In genomic region chr6:8949665-8950201, GRCm38 (mm10) we compare ENCODE assay signal across 8 mouse cellular contexts. TPM values are rescaled to one million over a fixed set of nuclear protein-coding genes. Genes with fewer than 3 reads are reported as not detected.
DNase-seq lines count a peak whose midpoint lies in the region; ATAC-seq and TF ChIP-seq lines count a peak whose summit lies in the region.

No protein-coding gene starts in this region.

- no peaks in the 10 kb centered on the region for H3K9me3 ChIP-seq in forebrain, embryonic 11.5 days (ENCODE audit: control insufficient read depth, low read length)
- H3K9me3 ChIP-seq in stomach, embryonic 14.5 days (ENCODE audit: control insufficient read depth, low read depth, low read length), result no peaks in the 10 kb centered on the region

- H3K4me3 ChIP-seq in gastrocnemius, adult 2 months, result peak overlapping the region; percentile 29; the same call in 1 of the 2 replicates
- peak overlapping the region; percentile 42 for H3K4me3 ChIP-seq in forebrain, embryonic 11.5 days (ENCODE audit: low read depth, low read length)
- H3K4me3 ChIP-seq in stomach, embryonic 14.5 days (ENCODE audit: low read depth, low read length), result 0 out of 2 replicates have a peak overlapping the region, but pooled peaks have one; percentile 2

- 1% methylated on average over 31 of the region's 31 CpGs for WGBS in forebrain, embryonic 11.5 days
- under 1% methylated on average over 31 of the region's 31 CpGs for WGBS in stomach, embryonic 14.5 days

- H3K4me1 ChIP-seq in forebrain, embryonic 11.5 days (replicated peaks; ENCODE audit: control insufficient read depth, insufficient read depth, low read length), result peaks cover 5% of the 10 kb centered on the region; the same call in 1 of the 2 replicates
- H3K4me1 ChIP-seq in stomach, embryonic 14.5 days (ENCODE audit: control insufficient read depth, insufficient read depth, low read length), result no peaks in the 10 kb centered on the region

- no peak for TF ChIP-seq CTCF in gastrocnemius, adult 2 months (IDR thresholded peaks at IDR 0.05)

- no peak overlapping the region for H3K27ac ChIP-seq in gastrocnemius, adult 2 months
- no peak overlapping the region for H3K27ac ChIP-seq in forebrain, embryonic 11.5 days (ENCODE audit: low read depth, low read length)
- H3K27ac ChIP-seq in stomach, embryonic 14.5 days (ENCODE audit: low read length), result no peak overlapping the region

- no peak for DNase-seq in gastrocnemius, adult 2 months
- DNase-seq in gastrocnemius, adult 18-20 months (ENCODE audit: low spot score), result no peak
- peak; percentile 39 for DNase-seq in adrenal gland, postnatal 25 days
- peak; percentile 72 for DNase-seq in forebrain, embryonic 11.5 days (ENCODE audit: low spot score)
- peak; percentile 5 for DNase-seq in kidney, postnatal 10 days
- DNase-seq in spleen, postnatal 36 days (ENCODE audit: low spot score in 2 of 2), result no peak
- no peak for DNase-seq in ovary, postnatal 10 days (ENCODE audit: low spot score)

- peak overlapping the region; percentile 45 for H3K9ac ChIP-seq in forebrain, embryonic 11.5 days (ENCODE audit: low read length)
- H3K9ac ChIP-seq in stomach, embryonic 14.5 days (replicated peaks; ENCODE audit: low read depth, low read length), result no peak overlapping the region

- H3K36me3 ChIP-seq in forebrain, embryonic 11.5 days (ENCODE audit: control insufficient read depth, insufficient read depth, low read length), result no peaks in the 10 kb centered on the region
- no peaks in the 10 kb centered on the region for H3K36me3 ChIP-seq in stomach, embryonic 14.5 days (ENCODE audit: control insufficient read depth, insufficient read depth, low read length)

- peak overlapping the region; percentile 66 for H3K4me2 ChIP-seq in forebrain, embryonic 11.5 days (ENCODE audit: low read depth, low read length, severe bottlenecking)
- peak overlapping the region; percentile 22; the same call in 1 of the 2 replicates for H3K4me2 ChIP-seq in stomach, embryonic 14.5 days (replicated peaks; ENCODE audit: low read depth, low read length)

- H3K27me3 ChIP-seq in forebrain, embryonic 11.5 days (ENCODE audit: control insufficient read depth, insufficient read depth, low read length), result peaks cover 67% of the 10 kb centered on the region
- H3K27me3 ChIP-seq in stomach, embryonic 14.5 days (ENCODE audit: control insufficient read depth, insufficient read depth, low read length), result peaks cover 67% of the 10 kb centered on the region

- intact Hi-C loops in gastrocnemius, adult 2 months (cut with DNase I), result no loop called here

- peak; percentile 61 for ATAC-seq in forebrain, embryonic 11.5 days (replicated peaks; ENCODE audit: low FRiP score)
- ATAC-seq in stomach, embryonic 14.5 days (ENCODE audit: insufficient number of reproducible peaks, insufficient read depth, low FRiP score, low read depth), result no peak; the same call in 1 of the 2 replicates

RNA-seq across cellular contexts. Expression of gene Nxph1, which starts 1.5 kb away (rescaled TPM):
- total RNA-seq in gastrocnemius, adult 2 months (2021), result not detected
- total RNA-seq in gastrocnemius, adult 18-20 months (2021), result not detected
- 0.43 and 1.2 TPM in 2 replicates for total RNA-seq in adrenal gland, postnatal 25 days (2021)
- polyA plus RNA-seq in forebrain, embryonic 11.5 days (2014; fragmentation: Nextera tagmentation; extraction: Ambion mirVana), result 4.9 and 6.9 TPM in 2 replicates
- polyA plus RNA-seq in stomach, embryonic 14.5 days (2014; fragmentation: Nextera tagmentation; extraction: Ambion mirVana), result 0.42 and 0.82 TPM in 2 replicates

Comparison
In these comparisons a context has a peak if more than half of its experiments do, and no peak if none do; other contexts are left out.
1. DNase-seq: peak in adrenal gland, postnatal 25 days (single experiment), forebrain, embryonic 11.5 days (single experiment) and kidney, postnatal 10 days (single experiment); none in gastrocnemius, adult 2 months (single experiment), gastrocnemius, adult 18-20 months (single experiment), spleen, postnatal 36 days (0 of 2) and ovary, postnatal 10 days (single experiment).
2. Peak in every context shown above with its lines, with median percentiles within 50 percentile points of each other: H3K4me3 ChIP-seq.